10 mouse cellular contexts compared by ENCODE assay signal in the genomic region with DNA sequence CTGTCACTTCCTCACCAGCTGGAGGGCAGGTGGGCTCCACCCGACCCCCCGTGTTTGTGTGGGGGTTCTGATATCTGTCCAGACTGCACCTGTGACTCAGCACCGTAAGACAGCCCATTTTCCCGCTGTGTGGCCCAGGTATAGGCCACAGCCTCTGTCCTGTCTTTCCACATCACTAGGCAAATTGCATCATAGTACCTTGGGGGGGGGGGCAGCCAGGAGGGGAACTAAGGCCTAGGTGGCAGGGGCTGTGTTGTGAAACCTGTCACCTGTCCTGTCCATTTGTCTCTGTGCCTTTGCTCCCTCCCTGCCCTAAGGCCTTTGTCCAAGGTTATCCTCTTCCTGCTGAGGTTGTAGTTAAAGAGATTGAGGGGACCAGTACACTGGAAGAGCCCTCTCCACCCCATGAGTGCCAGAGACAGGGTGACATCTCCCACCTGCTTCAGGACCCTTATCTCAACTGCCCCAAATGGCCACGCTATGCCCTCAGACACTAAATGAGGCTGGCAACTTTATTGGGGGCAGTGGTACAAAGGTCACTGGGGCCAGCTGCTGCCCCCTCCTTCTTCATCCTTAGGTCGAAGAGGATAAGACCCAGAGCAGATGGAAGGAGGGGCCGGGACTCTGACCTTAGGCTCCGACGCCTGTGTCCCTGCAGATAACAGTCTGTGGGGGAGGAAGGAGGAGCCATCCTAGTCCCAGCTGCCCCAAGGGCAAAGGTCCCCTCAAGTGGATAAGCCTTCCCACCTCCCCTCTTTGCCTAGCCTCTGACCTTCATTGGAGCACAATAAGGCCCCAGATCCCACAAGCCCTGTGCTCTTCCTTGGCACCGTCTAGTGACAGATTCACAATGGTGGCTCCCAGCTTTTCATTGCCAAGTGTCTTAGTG. TPM values are rescaled to one million over a fixed set of nuclear protein-coding genes. Genes with fewer than 3 reads are reported as not detected.
A peak's percentile ranks its signal among the peaks of the same experiment; 100 is the strongest.
DNase-seq lines count a peak whose midpoint lies in the region; ATAC-seq and TF ChIP-seq lines count a peak whose summit lies in the region.
"Had no signal": no experiment of that assay in that cellular context is flagged by ENCODE, and none has a peak within 500 bp of the region (broad histone marks: within the 10 kb centered on the region; RNA-seq: fewer than 3 reads in every experiment).

No protein-coding gene starts in this region.

- H3K9ac ChIP-seq in kidney, embryonic 14.5 days (ENCODE audit: low read depth, low read length): no peak overlapping the region
- H3K9ac ChIP-seq in liver, embryonic 14.5 days (replicated peaks): peak overlapping the region; percentile 63
- H3K9ac ChIP-seq: forebrain, embryonic 13.5 days had no signal

- H3K36me3 ChIP-seq in kidney, adult 2 months (ENCODE audit: control insufficient read depth, insufficient read depth, low read length): no peaks in the 10 kb centered on the region
- no peaks in the 10 kb centered on the region; the same call in 1 of the 2 replicates for H3K36me3 ChIP-seq in kidney, embryonic 14.5 days (ENCODE audit: control insufficient read depth, insufficient read depth, low read length)
- H3K36me3 ChIP-seq in E14TG2a.4 (ENCODE audit: insufficient read depth, low read length): peaks cover 42% of the 10 kb centered on the region
- H3K36me3 ChIP-seq in liver, embryonic 14.5 days (replicated peaks; ENCODE audit: control insufficient read depth, insufficient read depth, low read depth): peaks cover 14% of the 10 kb centered on the region

- peaks cover 5% of the 10 kb centered on the region; the same call in 1 of the 2 replicates for H3K4me1 ChIP-seq in kidney, adult 2 months (ENCODE audit: control insufficient read depth, insufficient read depth, low read length)
- H3K4me1 ChIP-seq in kidney, embryonic 14.5 days (ENCODE audit: control insufficient read depth, insufficient read depth, low read length): peaks cover 11% of the 10 kb centered on the region
- peaks cover 75% of the 10 kb centered on the region for H3K4me1 ChIP-seq in E14TG2a.4 (replicated peaks; ENCODE audit: low read depth, low read length)
- H3K4me1 ChIP-seq in liver, embryonic 14.5 days (replicated peaks; ENCODE audit: control insufficient read depth in 2 of 2, insufficient read depth in 2 of 2, low read length in 1 of 2): peaks cover 30 to 38% of the 10 kb centered on the region in 2 experiments

- peak; percentile 70 for TF ChIP-seq EP300 in liver, embryonic 14.5 days (IDR thresholded peaks at IDR 0.05; ENCODE audit: low read depth)

- no peak overlapping the region for H3K27ac ChIP-seq in kidney, adult 2 months (ENCODE audit: insufficient read depth, low read depth, low read length)
- H3K27ac ChIP-seq in kidney, embryonic 14.5 days (ENCODE audit: low read depth, low read length): no peak overlapping the region
- peak overlapping the region; percentile 88 for H3K27ac ChIP-seq in liver, embryonic 14.5 days
- H3K27ac ChIP-seq: forebrain, embryonic 13.5 days had no signal

- no peak for TF ChIP-seq POLR2A in kidney, adult 2 months (IDR thresholded peaks at IDR 0.05; ENCODE audit: low read depth, low read length)

- no peaks in the 10 kb centered on the region for H3K9me3 ChIP-seq in kidney, embryonic 14.5 days (ENCODE audit: control insufficient read depth, low read length)
- no peaks in the 10 kb centered on the region for H3K9me3 ChIP-seq in E14TG2a.4 (ENCODE audit: low read length)
- H3K9me3 ChIP-seq in liver, embryonic 14.5 days (ENCODE audit: control insufficient read depth, low read length): no peaks in the 10 kb centered on the region
- H3K9me3 ChIP-seq: forebrain, embryonic 13.5 days had no signal

- peak; percentile 33 for DNase-seq in kidney, adult 2 months
- peak; percentile 78 for DNase-seq in c-Kit-negative CD71-positive TER-119-positive erythroid progenitor cells, embryonic 14.5 days (ENCODE audit: low read depth, low spot score)
- DNase-seq in liver, embryonic 14.5 days (ENCODE audit: low read depth in 3 of 3, low spot score in 3 of 3): peak; percentile 80 to 87 (median 84)
- no peak for DNase-seq in urinary bladder, postnatal 36 days (ENCODE audit: low spot score in 2 of 2)
- DNase-seq in layer of hippocampus, adult 9-10 months (ENCODE audit: low spot score): no peak
- DNase-seq: thymus, postnatal 4 days had no signal

- no peak for ATAC-seq in kidney, embryonic 14.5 days (ENCODE audit: low FRiP score, low TSS enrichment)
- ATAC-seq in liver, embryonic 14.5 days (ENCODE audit: insufficient read depth): peak; percentile 74
- no peak for ATAC-seq in granulocyte monocyte progenitor cell, adult 5-6 weeks (replicated peaks; ENCODE audit: poor library complexity, severe bottlenecking)
- ATAC-seq: forebrain, embryonic 13.5 days had no signal

- no peak overlapping the region for H3K4me2 ChIP-seq in kidney, embryonic 14.5 days (replicated peaks; ENCODE audit: low read depth, low read length)
- peak overlapping the region; percentile 91 for H3K4me2 ChIP-seq in liver, embryonic 14.5 days (ENCODE audit: low read depth)
- H3K4me2 ChIP-seq: forebrain, embryonic 13.5 days had no signal

- 60% methylated on average over 10 of the region's 10 CpGs for WGBS in kidney, adult 2 months
- 54% methylated on average over 10 of the region's 10 CpGs for WGBS in kidney, embryonic 14.5 days
- WGBS in liver, embryonic 14.5 days (ENCODE audit: insufficient replicate concordance): 17% methylated on average over 10 of the region's 10 CpGs

- no peak for TF ChIP-seq CTCF in kidney, adult 2 months (conservative IDR thresholded peaks at IDR 0.05; ENCODE audit: insufficient read depth, insufficient read length, low read depth, low read length)
- TF ChIP-seq CTCF in E14TG2a.4 (conservative IDR thresholded peaks at IDR 0.05; ENCODE audit: low read length): no peak
- no peak for TF ChIP-seq CTCF in liver, embryonic 14.5 days (IDR thresholded peaks at IDR 0.05; ENCODE audit: low read depth)

- H3K4me3 ChIP-seq in kidney, adult 2 months (ENCODE audit: insufficient read depth, low read depth, low read length): no peak overlapping the region
- H3K4me3 ChIP-seq in kidney, embryonic 14.5 days (ENCODE audit: low read length): no peak overlapping the region
- H3K4me3 ChIP-seq in E14TG2a.4 (replicated peaks; ENCODE audit: low read length): peak overlapping the region; percentile 88; the same call in 1 of the 2 replicates
- peak overlapping the region; percentile 42 to 66 for H3K4me3 ChIP-seq in liver, embryonic 14.5 days (ENCODE audit: insufficient read depth in 1 of 2, low read depth in 2 of 2, low read length in 2 of 2)
- H3K4me3 ChIP-seq: forebrain, embryonic 13.5 days had no signal

- H3K27me3 ChIP-seq in kidney, adult 2 months (replicated peaks; ENCODE audit: control insufficient read depth, insufficient read depth, low read length): no peaks in the 10 kb centered on the region
- H3K27me3 ChIP-seq in kidney, embryonic 14.5 days (ENCODE audit: control insufficient read depth, insufficient read depth, low read length): peaks cover 6% of the 10 kb centered on the region
- peaks cover 13% of the 10 kb centered on the region; the same call in 1 of the 2 replicates for H3K27me3 ChIP-seq in E14TG2a.4 (ENCODE audit: insufficient read depth, low read length)
- H3K27me3 ChIP-seq in liver, embryonic 14.5 days (ENCODE audit: control insufficient read depth, insufficient read depth, low read length): no peaks in the 10 kb centered on the region

RNA-seq across cellular contexts. Expression of a gene that starts 2.1 kb away (rescaled TPM):
- polyA plus RNA-seq in kidney, adult 2 months (2012; rRNA removed): 24.7 and 25.1 TPM in 2 replicates
- polyA plus RNA-seq in kidney, embryonic 14.5 days (2014; fragmentation: Nextera tagmentation; extraction: Ambion mirVana): 5.6 and 7.1 TPM in 2 replicates
- polyA plus RNA-seq in liver, embryonic 14.5 days (2012; rRNA removed): 23.6 and 29.2 TPM in 2 replicates
- polyA plus RNA-seq in liver, embryonic 14.5 days (2014; fragmentation: Nextera tagmentation; extraction: Ambion mirVana): 55.3 and 59.5 TPM in 2 replicates
- 0.11 and 0.60 TPM in 2 replicates for total RNA-seq in granulocyte monocyte progenitor cell, adult 5-6 weeks (2014; fragmentation: Nextera tagmentation)
- total RNA-seq in granulocyte monocyte progenitor cell, adult 5-6 weeks (2017): 0.22 and 2.7 TPM in 2 replicates

RNA-seq across cellular contexts. Expression of a gene that starts 2.6 kb away (rescaled TPM):
- 9.1 and 12.2 TPM in 2 replicates for polyA plus RNA-seq in kidney, adult 2 months (2012; rRNA removed)
- polyA plus RNA-seq in kidney, embryonic 14.5 days (2014; fragmentation: Nextera tagmentation; extraction: Ambion mirVana): 6.2 and 8.1 TPM in 2 replicates
- 6.6 and 7.2 TPM in 2 replicates for polyA plus RNA-seq in liver, embryonic 14.5 days (2012; rRNA removed)
- polyA plus RNA-seq in liver, embryonic 14.5 days (2014; fragmentation: Nextera tagmentation; extraction: Ambion mirVana): 3.1 and 3.2 TPM in 2 replicates
- 6.7 and 7.2 TPM in 2 replicates for total RNA-seq in granulocyte monocyte progenitor cell, adult 5-6 weeks (2014; fragmentation: Nextera tagmentation)
- total RNA-seq in granulocyte monocyte progenitor cell, adult 5-6 weeks (2017): 0.98 and 1.6 TPM in 2 replicates

RNA-seq across cellular contexts. Expression of a gene that starts 11.5 kb away (rescaled TPM):
- polyA plus RNA-seq in kidney, adult 2 months (2012; rRNA removed): 47.8 and 52.5 TPM in 2 replicates
- 36.1 and 40.5 TPM in 2 replicates for polyA plus RNA-seq in kidney, embryonic 14.5 days (2014; fragmentation: Nextera tagmentation; extraction: Ambion mirVana)
- polyA plus RNA-seq in liver, embryonic 14.5 days (2012; rRNA removed): 24.3 and 24.7 TPM in 2 replicates
- 29.4 and 29.5 TPM in 2 replicates for polyA plus RNA-seq in liver, embryonic 14.5 days (2014; fragmentation: Nextera tagmentation; extraction: Ambion mirVana)
- 35.2 and 45.0 TPM in 2 replicates for total RNA-seq in granulocyte monocyte progenitor cell, adult 5-6 weeks (2014; fragmentation: Nextera tagmentation)
- 16.4 and 17.4 TPM in 2 replicates for total RNA-seq in granulocyte monocyte progenitor cell, adult 5-6 weeks (2017)

RNA-seq across cellular contexts. Expression of a gene that starts 16.3 kb away (rescaled TPM):
- polyA plus RNA-seq in kidney, adult 2 months (2012; rRNA removed): 5.5 and 7.4 TPM in 2 replicates
- 1.2 and 2.7 TPM in 2 replicates for polyA plus RNA-seq in kidney, embryonic 14.5 days (2014; fragmentation: Nextera tagmentation; extraction: Ambion mirVana)
- polyA plus RNA-seq in liver, embryonic 14.5 days (2012; rRNA removed): 1.9 and 2.1 TPM in 2 replicates
- 1.3 TPM in 2 replicates for polyA plus RNA-seq in liver, embryonic 14.5 days (2014; fragmentation: Nextera tagmentation; extraction: Ambion mirVana)
- not detected in 2 replicates for total RNA-seq in granulocyte monocyte progenitor cell, adult 5-6 weeks (2014; fragmentation: Nextera tagmentation)
- total RNA-seq in granulocyte monocyte progenitor cell, adult 5-6 weeks (2017): not detected in 2 replicates

RNA-seq across cellular contexts. Expression of a gene that starts 24.4 kb away (rescaled TPM):
- 1.8 and 2.0 TPM in 2 replicates for polyA plus RNA-seq in kidney, adult 2 months (2012; rRNA removed)
- 0.62 and 0.66 TPM in 2 replicates for polyA plus RNA-seq in kidney, embryonic 14.5 days (2014; fragmentation: Nextera tagmentation; extraction: Ambion mirVana)
- polyA plus RNA-seq in liver, embryonic 14.5 days (2012; rRNA removed): 0.08 and 0.10 TPM in 2 replicates
- polyA plus RNA-seq in liver, embryonic 14.5 days (2014; fragmentation: Nextera tagmentation; extraction: Ambion mirVana): 0.09 TPM in 1 of 2 replicates, not detected in the other
- total RNA-seq in granulocyte monocyte progenitor cell, adult 5-6 weeks (2014; fragmentation: Nextera tagmentation): not detected in 2 replicates
- not detected in 2 replicates for total RNA-seq in granulocyte monocyte progenitor cell, adult 5-6 weeks (2017)

Comparison
In these comparisons a context has a peak if more than half of its experiments do, and no peak if none do; other contexts are left out.
1. DNase-seq: peak in kidney, adult 2 months (single experiment), c-Kit-negative CD71-positive TER-119-positive erythroid progenitor cells, embryonic 14.5 days (single experiment) and liver, embryonic 14.5 days (3 of 3); none in urinary bladder, postnatal 36 days (0 of 2) and layer of hippocampus, adult 9-10 months (single experiment).
2. H3K4me3 ChIP-seq: peak in E14TG2a.4 (single experiment) and liver, embryonic 14.5 days (2 of 2); none in kidney, adult 2 months (single experiment) and kidney, embryonic 14.5 days (single experiment).